Mouse (Mus musculus) layer of hippocampus, adult 18-20 months (tissue): ENCODE data around the gene Trpv2. TPM values are rescaled to one million over a fixed set of nuclear protein-coding genes. Genes with fewer than 3 reads are reported as not detected.
"Not testable (repeated sequence)": the region's sequence is repeated elsewhere in the genome, so short reads cannot be mapped to it uniquely, and the experiment has no call there.

ENCODE experiments used
- DNase-seq, 2 experiments: peaks; one replicate each; pipeline ENCODE4 v3.0.0; 2022; ENCODE audit warnings: low spot score in 2 of 2
- total RNA-seq, 2 experiments: library from RNA; stranded (reverse); gene quantifications; 2 replicates each; pipeline ENCODE4 v1.2.3; 2021

The Trpv2 gene
- total RNA-seq, 2 experiments from 2014 or later, result 12.8 to 14.9 TPM

- no peak for DNase-seq
These were observed 73.6 kb downstream of the Trpv2 start, which contains the start of gene Lrrc75a for GRCm38 (mm10) chr11:62647661-62648590. TSS of gene Lrrc75a (minus strand) at chr11:62648523.

GRCm38 (mm10) chr11:62648591-62649391 is 74.5 kb downstream of the Trpv2 start, which contains the start of gene Mmgt2:
TSS of gene Mmgt2 (plus strand) at chr11:62648664.
- DNase-seq, result peak; percentile 69 to 85

- not testable (repeated sequence) for DNase-seq
These were observed 75.5 kb downstream of the Trpv2 start for GRCm38 (mm10) chr11:62649803-62650202.

Other genes starting within 250 kb of the Trpv2 start
- 1 to 10 TPM; 6.3 to 6.5 TPM for gene Pigl, start 116.0 kb upstream of the Trpv2 start, total RNA-seq
- 100 to 1,000 TPM; 268 to 281 TPM for gene Ncor1, start 115.9 kb upstream of the Trpv2 start, total RNA-seq
- 10 to 100 TPM; 37.5 to 42.7 TPM for gene Cenpv, start 35.2 kb upstream of the Trpv2 start, total RNA-seq
- 1,000 to 10,000 TPM; 1,877 to 1,910 TPM for gene Ubb, start 23.3 kb upstream of the Trpv2 start, total RNA-seq
- 1 to 10 TPM; 8.5 to 8.7 TPM for gene Lrrc75a, start 74.0 kb downstream of the Trpv2 start, total RNA-seq
- 10 to 100 TPM; 14.2 to 15.9 TPM for gene Mmgt2, start 74.2 kb downstream of the Trpv2 start, total RNA-seq
- gene Zfp287, start 157.4 kb downstream of the Trpv2 start, total RNA-seq, result 10 to 100 TPM; 15.1 to 16.0 TPM
- gene Gm10428, start 178.6 kb downstream of the Trpv2 start, total RNA-seq, result not detected
- gene Zfp286, start 215.0 kb downstream of the Trpv2 start, total RNA-seq, result 10 to 100 TPM; 19.4 to 19.7 TPM
- 1 to 10 TPM; 1.4 TPM for gene Trim16, start 245.7 kb downstream of the Trpv2 start, total RNA-seq